Mouse (Mus musculus) frontal cortex, adult 2 months (tissue): ENCODE measurements around the gene Wwc2. TPM values are rescaled to one million over a fixed set of nuclear protein-coding genes. Genes with fewer than 3 reads are reported as not detected.

Source experiments
- DNase-seq, 2 experiments: peaks; one replicate each; pipeline ENCODE4 v3.0.0; 2022; ENCODE audit warnings: low spot score in 1 of 2; ENCODE audit errors: extremely low spot score in 1 of 2
- polyA plus RNA-seq: library from polyadenylated mRNA; depleted of rRNA; stranded (reverse); fragments of >200 nt; gene quantifications from 2 replicates; pipeline ENCODE4 v1.2.3, GENCODE M21; 2012; rRNA removed

Gene Wwc2
- 9.1 and 9.5 TPM in 2 replicates for polyA plus RNA-seq

- peak in 1 of 2 experiments; percentile 26 for DNase-seq
These were observed at the start of gene Wwc2 for GRCm38 (mm10) chr8:47990911-47991820. TSS of gene Wwc2 (minus strand) at chr8:47990924.

GRCm38 (mm10) chr8:48038261-48038934 is 47.7 kb upstream of the Wwc2 start:
- no peak for DNase-seq

- DNase-seq = no peak
These were observed 41.3 kb upstream of the Wwc2 start for GRCm38 (mm10) chr8:48032046-48032445.

- no peak for DNase-seq
These were observed 39.9 kb upstream of the Wwc2 start for GRCm38 (mm10) chr8:48030667-48031066.

GRCm38 (mm10) chr8:48026796-48027195 is 36.1 kb upstream of the Wwc2 start:
- DNase-seq = no peak

- no peak for DNase-seq
These were observed 32.5 kb upstream of the Wwc2 start for GRCm38 (mm10) chr8:48023206-48023605.

- no peak for DNase-seq
These were observed 29.0 kb upstream of the Wwc2 start for GRCm38 (mm10) chr8:48019737-48020136.

- peak; percentile 39 to 90 for DNase-seq
These were observed 25.8 kb upstream of the Wwc2 start for GRCm38 (mm10) chr8:48016538-48016937.

GRCm38 (mm10) chr8:48014386-48014785 is 23.7 kb upstream of the Wwc2 start:
- DNase-seq = no peak

GRCm38 (mm10) chr8:48013281-48013680 is 22.6 kb upstream of the Wwc2 start:
- DNase-seq = no peak

- DNase-seq = no peak
These were observed 21.1 kb upstream of the Wwc2 start for GRCm38 (mm10) chr8:48011871-48012270.

GRCm38 (mm10) chr8:48010977-48011376 is 20.3 kb upstream of the Wwc2 start:
- DNase-seq = no peak

- no peak for DNase-seq
These were observed 18.7 kb upstream of the Wwc2 start for GRCm38 (mm10) chr8:48009399-48009798.

GRCm38 (mm10) chr8:48008936-48009335 is 18.2 kb upstream of the Wwc2 start:
- DNase-seq = no peak

GRCm38 (mm10) chr8:48006869-48007268 is 16.1 kb upstream of the Wwc2 start:
- DNase-seq = no peak

GRCm38 (mm10) chr8:48002551-48002950 is 11.8 kb upstream of the Wwc2 start:
- DNase-seq = no peak

- DNase-seq = no peak
These were observed 10.7 kb upstream of the Wwc2 start for GRCm38 (mm10) chr8:48001395-48001794.

- no peak for DNase-seq
These were observed 6.0 kb upstream of the Wwc2 start for GRCm38 (mm10) chr8:47996712-47997111.

- DNase-seq = no peak
These were observed 5.4 kb upstream of the Wwc2 start for GRCm38 (mm10) chr8:47996126-47996525.

- DNase-seq = no peak
These were observed 4.7 kb upstream of the Wwc2 start for GRCm38 (mm10) chr8:47995391-47995790.

- DNase-seq = no peak
These were observed 4.0 kb upstream of the Wwc2 start for GRCm38 (mm10) chr8:47994618-47995274.
